Mouse (Mus musculus): ENCODE data around the gene Ube2l3. TPM values are rescaled to one million over a fixed set of nuclear protein-coding genes. Genes with fewer than 3 reads are reported as not detected.

The Ube2l3 gene
- polyA plus RNA-seq, 1 experiment from 2014 or later, result 405 TPM

DNA sequence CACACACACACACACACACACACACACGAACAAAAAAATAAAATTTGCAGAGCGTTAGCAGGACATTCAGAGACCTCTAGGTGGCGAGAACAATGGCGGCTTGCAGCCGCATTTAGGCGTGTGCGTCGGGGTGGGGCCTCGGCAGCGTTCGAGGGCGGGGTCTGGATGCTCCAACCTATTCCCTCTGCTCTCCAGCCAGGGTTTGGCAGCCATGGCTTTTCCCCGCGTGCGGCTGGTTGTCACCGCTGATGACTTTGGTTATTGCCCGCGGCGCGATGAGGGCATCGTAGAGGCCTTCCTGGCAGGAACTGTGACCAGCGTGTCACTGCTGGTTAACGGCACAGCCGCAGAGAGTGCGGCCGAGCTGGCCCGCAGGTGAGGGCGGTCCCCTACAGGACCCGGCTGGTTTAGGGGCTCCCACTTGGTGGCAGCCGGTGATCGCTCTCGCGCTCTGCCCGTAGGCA is 55.6 kb downstream of the Ube2l3 start, which contains the start of gene Ccdc116:
Gene Ccdc116 (minus strand): TSS at position 458 of the 464 bp plus-strand sequence.
- ATAC-seq (ENCODE audit: insufficient read depth, low FRiP score, low TSS enrichment) (peak; percentile 82), DNase-seq (ENCODE audit: low spot score) (peak; percentile 90)
- Histone ChIP-seq H3K4me1 (ENCODE audit: control insufficient read depth, insufficient read depth, low read length) (peaks cover 12% of the 10 kb centered on the region; the same call in 1 of the 2 replicates), H3K9ac (ENCODE audit: low read length) (peak within 1 kb of the TSS; percentile 45), H3K27me3 (ENCODE audit: control insufficient read depth, insufficient read depth, low read length) (peaks cover 13% of the 10 kb centered on the region), H3K36me3 (ENCODE audit: control insufficient read depth, insufficient read depth, low read length) (no peaks in the 10 kb centered on the region; the same call in 1 of the 2 replicates), H3K4me3 (ENCODE audit: low read depth, low read length) (peak within 1 kb of the TSS; percentile 57), H3K4me2 (ENCODE audit: low read depth) (peak within 1 kb of the TSS; percentile 95), H3K9me3 (ENCODE audit: control insufficient read depth, low read length) (no peaks in the 10 kb centered on the region), H3K27ac (ENCODE audit: low read depth, low read length) (no peak within 1 kb of the TSS)
- WGBS, result 0% methylated on average over 34 of the region's 34 CpGs

DNA sequence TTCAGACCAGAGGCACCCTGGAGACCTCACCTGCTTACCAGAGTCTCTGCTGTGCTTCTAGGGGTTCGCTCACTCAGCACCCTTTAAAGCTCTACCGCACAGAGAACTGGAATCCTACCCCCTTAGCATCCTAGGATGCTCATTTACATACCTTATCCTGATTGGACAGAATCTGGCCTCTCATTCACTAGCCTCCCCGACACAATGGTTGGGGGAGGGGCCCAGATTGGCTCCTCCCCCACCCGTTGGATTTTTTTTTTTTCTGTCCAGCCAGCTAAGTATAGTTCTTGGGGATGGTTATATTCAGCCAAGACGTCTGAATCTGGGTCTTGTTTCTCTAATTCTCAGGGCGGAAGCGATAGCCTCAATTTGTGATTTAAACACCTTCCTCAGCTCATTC is 58.1 kb downstream of the Ube2l3 start, which contains the start of gene Ydjc:
Gene Ydjc (plus strand): TSS at position 283 of the 400 bp plus-strand sequence.
- Histone ChIP-seq H3K9ac (ENCODE audit: low read length) (no peak within 1 kb of the TSS), H3K4me3 (ENCODE audit: low read depth, low read length) (no peak within 1 kb of the TSS), H3K27me3 (ENCODE audit: control insufficient read depth, insufficient read depth, low read length) (peaks cover 13% of the 10 kb centered on the region), H3K4me1 (ENCODE audit: control insufficient read depth, insufficient read depth, low read length) (peaks cover 12% of the 10 kb centered on the region; the same call in 1 of the 2 replicates), H3K9me3 (ENCODE audit: control insufficient read depth, low read length) (no peaks in the 10 kb centered on the region), H3K27ac (ENCODE audit: low read depth, low read length) (no peak within 1 kb of the TSS), H3K4me2 (ENCODE audit: low read depth) (no peak within 1 kb of the TSS), H3K36me3 (ENCODE audit: control insufficient read depth, insufficient read depth, low read length) (no peaks in the 10 kb centered on the region)
- ATAC-seq (ENCODE audit: insufficient read depth, low FRiP score, low TSS enrichment), result no peak
- WGBS, result 20% methylated on average over 7 of the region's 7 CpGs
- peak; percentile 48 for DNase-seq (ENCODE audit: low spot score)

- 86% methylated on average over 15 of the region's 15 CpGs for WGBS
- DNase-seq (ENCODE audit: low spot score) (no peak), ATAC-seq (ENCODE audit: insufficient read depth, low FRiP score, low TSS enrichment) (no peak)
- Histone ChIP-seq H3K9ac (ENCODE audit: low read length) (no peak overlapping the region), H3K4me1 (ENCODE audit: control insufficient read depth, insufficient read depth, low read length) (no peaks in the 10 kb centered on the region), H3K36me3 (ENCODE audit: control insufficient read depth, insufficient read depth, low read length) (no peaks in the 10 kb centered on the region), H3K27ac (ENCODE audit: low read depth, low read length) (no peak overlapping the region), H3K4me2 (ENCODE audit: low read depth) (no peak overlapping the region), H3K4me3 (ENCODE audit: low read depth, low read length) (no peak overlapping the region), H3K9me3 (ENCODE audit: control insufficient read depth, low read length) (no peaks in the 10 kb centered on the region), H3K27me3 (ENCODE audit: control insufficient read depth, insufficient read depth, low read length) (no peaks in the 10 kb centered on the region)
Measured at GRCm38 (mm10) chr16:17137355-17137754, 65.1 kb downstream of the Ube2l3 start.

- Histone ChIP-seq H3K4me1 (ENCODE audit: control insufficient read depth, insufficient read depth, low read length) (peaks cover 2% of the 10 kb centered on the region; the same call in 1 of the 2 replicates), H3K27ac (ENCODE audit: low read depth, low read length) (no peak overlapping the region), H3K4me2 (ENCODE audit: low read depth) (peak overlapping the region; percentile 82), H3K4me3 (ENCODE audit: low read depth, low read length) (peak overlapping the region; percentile 69), H3K9ac (ENCODE audit: low read length) (peak overlapping the region; percentile 52; the same call in 1 of the 2 replicates), H3K27me3 (ENCODE audit: control insufficient read depth, insufficient read depth, low read length) (no peaks in the 10 kb centered on the region), H3K36me3 (ENCODE audit: control insufficient read depth, insufficient read depth, low read length) (no peaks in the 10 kb centered on the region), H3K9me3 (ENCODE audit: control insufficient read depth, low read length) (no peaks in the 10 kb centered on the region)
- 44% methylated on average over 7 of the region's 7 CpGs for WGBS
- ATAC-seq (ENCODE audit: insufficient read depth, low FRiP score, low TSS enrichment) (no peak), DNase-seq (ENCODE audit: low spot score) (no peak)
Measured at GRCm38 (mm10) chr16:17132906-17133200, 69.6 kb downstream of the Ube2l3 start.

DNA sequence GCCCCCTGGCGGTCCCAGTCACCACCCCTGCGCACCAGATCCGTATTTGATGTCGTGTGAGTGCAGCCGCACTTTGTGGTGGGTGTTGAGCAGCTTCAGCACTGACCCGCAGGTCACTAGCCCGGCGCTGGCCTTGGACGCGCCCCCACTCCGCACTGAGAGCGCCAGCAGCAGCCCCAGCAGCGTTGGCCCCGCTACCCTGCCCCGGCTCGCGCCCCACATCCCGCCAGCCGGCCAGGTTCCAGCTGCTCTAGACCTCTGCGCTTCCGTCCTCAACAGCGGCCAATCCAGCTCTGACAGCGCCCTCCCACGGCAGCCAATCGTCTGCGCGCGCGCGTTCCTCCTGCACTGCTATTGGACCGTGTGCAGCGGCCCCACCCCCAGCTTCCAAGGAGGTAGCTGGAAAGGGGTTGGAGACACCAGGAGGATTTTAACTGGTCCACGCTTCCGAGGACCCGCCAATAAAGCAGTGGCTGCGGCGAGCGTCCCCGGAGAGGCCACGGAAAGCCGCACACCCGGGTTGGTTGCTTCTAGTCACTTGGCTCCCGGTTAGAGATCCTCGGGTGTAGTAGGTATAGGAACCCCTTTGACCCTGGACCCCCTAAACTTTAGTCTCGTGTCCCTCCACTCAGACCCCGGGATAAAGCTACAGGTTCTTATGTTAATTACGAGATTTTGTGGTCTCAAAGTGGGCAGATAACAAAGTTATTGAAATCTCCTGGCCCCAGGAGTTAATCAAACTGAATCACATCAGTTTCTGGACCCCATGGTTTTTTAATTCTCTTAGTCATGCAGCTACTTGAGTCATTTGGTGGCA is 70.2 kb downstream of the Ube2l3 start, which contains the start of gene Sdf2l1:
Gene Sdf2l1 (minus strand): TSS at position 295 of the 817 bp plus-strand sequence.
- WGBS, result under 1% methylated on average over 47 of the region's 47 CpGs
- peak within 1 kb of the TSS; percentile 76 for H3K27ac ChIP-seq (ENCODE audit: low read depth, low read length)
- ATAC-seq (ENCODE audit: insufficient read depth, low FRiP score, low TSS enrichment), result peak; percentile 99

DNA sequence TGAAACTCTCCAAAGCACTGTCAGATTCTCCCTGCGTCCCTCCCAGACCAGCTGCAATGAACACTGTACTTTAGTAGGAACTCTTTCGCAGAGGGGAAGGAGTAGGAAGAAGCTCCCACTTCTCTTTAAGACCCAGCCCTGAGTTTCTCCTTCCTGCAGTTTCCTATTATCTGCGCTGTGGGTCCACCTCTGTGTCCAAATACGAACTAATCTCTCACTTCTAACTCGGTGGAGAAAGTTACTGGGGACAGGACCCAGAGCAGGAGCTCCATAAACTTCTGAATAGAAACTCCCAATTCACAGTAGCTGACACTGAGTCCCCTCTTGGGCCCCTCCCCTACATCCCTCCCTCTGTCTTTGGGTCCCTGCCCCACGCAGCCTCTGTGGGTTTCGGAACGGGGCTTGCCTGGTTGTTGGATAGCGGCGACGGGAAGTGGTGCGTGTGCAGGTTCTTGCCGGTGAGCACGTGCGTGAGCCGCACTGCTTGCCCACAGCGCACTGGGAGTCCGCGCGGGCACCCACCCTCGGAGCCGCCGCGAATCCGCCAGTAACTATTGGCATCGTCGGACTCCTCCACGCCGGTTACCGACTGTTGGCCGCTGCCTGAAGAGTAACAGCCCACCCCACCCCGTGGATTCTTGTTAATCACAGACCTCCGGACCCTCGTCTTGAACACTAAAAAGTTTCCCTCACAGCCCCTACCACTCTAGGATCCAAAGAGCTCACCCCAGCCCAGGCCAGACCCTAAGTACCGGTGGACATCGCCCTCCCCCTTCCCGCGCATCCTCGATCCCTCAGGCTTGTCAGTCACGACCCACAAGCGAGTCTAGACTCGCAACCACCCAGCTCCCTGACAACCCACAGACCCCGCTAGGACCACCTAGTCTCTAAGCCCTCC is 71.0 kb downstream of the Ube2l3 start:
- DNase-seq (ENCODE audit: low spot score) (peak; percentile 23), ATAC-seq (ENCODE audit: insufficient read depth, low FRiP score, low TSS enrichment) (peak; percentile 86; the same call in 1 of the 2 replicates)

More for the DNA sequence above, 70.2 kb downstream of the Ube2l3 start, which contains the start of gene Sdf2l1:
- peak within 1 kb of the TSS; percentile 75 for H3K9ac ChIP-seq (ENCODE audit: low read length)
- no peaks in the 10 kb centered on the region for H3K27me3 ChIP-seq (ENCODE audit: control insufficient read depth, insufficient read depth, low read length)
- peak within 1 kb of the TSS; percentile 82 for H3K4me2 ChIP-seq (ENCODE audit: low read depth)
- no peaks in the 10 kb centered on the region for H3K36me3 ChIP-seq (ENCODE audit: control insufficient read depth, insufficient read depth, low read length)
- DNase-seq (ENCODE audit: low spot score), result peak; percentile 99
- no peaks in the 10 kb centered on the region for H3K9me3 ChIP-seq (ENCODE audit: control insufficient read depth, low read length)
- H3K4me3 ChIP-seq (ENCODE audit: low read depth, low read length), result peak within 1 kb of the TSS; percentile 69
- peaks cover 2% of the 10 kb centered on the region; the same call in 1 of the 2 replicates for H3K4me1 ChIP-seq (ENCODE audit: control insufficient read depth, insufficient read depth, low read length)

DNA sequence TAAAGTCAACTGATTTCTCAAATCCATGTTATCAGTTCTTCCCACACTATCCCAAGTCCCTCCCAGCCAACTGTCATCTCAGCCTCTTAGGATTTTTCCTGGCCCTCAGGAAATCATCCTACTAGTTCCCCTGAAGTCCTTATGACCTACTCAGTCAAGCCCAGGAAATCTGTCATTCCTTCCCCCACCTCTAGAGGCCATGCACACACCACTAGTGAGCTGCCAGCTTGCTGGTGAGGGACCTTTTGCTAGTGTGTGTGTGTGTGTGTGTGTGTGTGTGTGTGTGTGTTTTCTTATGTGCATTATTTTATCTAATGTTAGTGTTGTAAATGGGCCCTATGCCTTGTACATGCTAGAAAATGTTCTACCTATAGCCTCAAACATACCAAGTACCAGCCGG is 75.2 kb downstream of the Ube2l3 start:
- H3K4me2 ChIP-seq (ENCODE audit: low read depth), result no peak overlapping the region
- no peak for ATAC-seq (ENCODE audit: insufficient read depth, low FRiP score, low TSS enrichment)
- no peaks in the 10 kb centered on the region for H3K27me3 ChIP-seq (ENCODE audit: control insufficient read depth, insufficient read depth, low read length)
- H3K4me1 ChIP-seq (ENCODE audit: control insufficient read depth, insufficient read depth, low read length), result peaks cover 10% of the 10 kb centered on the region
- H3K36me3 ChIP-seq (ENCODE audit: control insufficient read depth, insufficient read depth, low read length), result no peaks in the 10 kb centered on the region
- no peak overlapping the region for H3K9ac ChIP-seq (ENCODE audit: low read length)
- 97% methylated on average over 1 of the region's 1 CpGs for WGBS
- H3K9me3 ChIP-seq (ENCODE audit: control insufficient read depth, low read length), result no peaks in the 10 kb centered on the region
- no peak for DNase-seq (ENCODE audit: low spot score)
- no peak overlapping the region for H3K27ac ChIP-seq (ENCODE audit: low read depth, low read length)
- H3K4me3 ChIP-seq (ENCODE audit: low read depth, low read length), result no peak overlapping the region

More for the DNA sequence above, 71.0 kb downstream of the Ube2l3 start:
- H3K4me1 ChIP-seq (ENCODE audit: control insufficient read depth, insufficient read depth, low read length), result peaks cover 2% of the 10 kb centered on the region; the same call in 1 of the 2 replicates
- H3K36me3 ChIP-seq (ENCODE audit: control insufficient read depth, insufficient read depth, low read length), result no peaks in the 10 kb centered on the region
- H3K9me3 ChIP-seq (ENCODE audit: control insufficient read depth, low read length), result no peaks in the 10 kb centered on the region
- 3% methylated on average over 43 of the region's 43 CpGs for WGBS
- peak overlapping the region; percentile 75 for H3K9ac ChIP-seq (ENCODE audit: low read length)
- H3K27me3 ChIP-seq (ENCODE audit: control insufficient read depth, insufficient read depth, low read length), result no peaks in the 10 kb centered on the region
- peak overlapping the region; percentile 82 for H3K4me2 ChIP-seq (ENCODE audit: low read depth)
- H3K27ac ChIP-seq (ENCODE audit: low read depth, low read length), result peak overlapping the region; percentile 76
- H3K4me3 ChIP-seq (ENCODE audit: low read depth, low read length), result peak overlapping the region; percentile 69

- H3K9me3 ChIP-seq (ENCODE audit: control insufficient read depth, low read length), result no peaks in the 10 kb centered on the region
- under 1% methylated on average over 25 of the region's 25 CpGs for WGBS
- peak within 1 kb of the TSS; percentile 93 for H3K4me2 ChIP-seq (ENCODE audit: low read depth)
- H3K4me3 ChIP-seq (ENCODE audit: low read depth, low read length), result peak within 1 kb of the TSS; percentile 70
- H3K9ac ChIP-seq (ENCODE audit: low read length), result peak within 1 kb of the TSS; percentile 75
- peak within 1 kb of the TSS; percentile 64 for H3K27ac ChIP-seq (ENCODE audit: low read depth, low read length)
- H3K36me3 ChIP-seq (ENCODE audit: control insufficient read depth, insufficient read depth, low read length), result peaks cover 2% of the 10 kb centered on the region; the same call in 1 of the 2 replicates
- DNase-seq (ENCODE audit: low spot score) (peak; percentile 92), ATAC-seq (ENCODE audit: insufficient read depth, low FRiP score, low TSS enrichment) (peak; percentile 96)
- H3K27me3 ChIP-seq (ENCODE audit: control insufficient read depth, insufficient read depth, low read length), result no peaks in the 10 kb centered on the region
- H3K4me1 ChIP-seq (ENCODE audit: control insufficient read depth, insufficient read depth, low read length), result peaks cover 11% of the 10 kb centered on the region; the same call in 1 of the 2 replicates
Measured at GRCm38 (mm10) chr16:17124871-17125520, 77.5 kb downstream of the Ube2l3 start, which contains the start of gene 2610318N02Rik. Gene 2610318N02Rik (minus strand): TSS chr16:17125167.

All from neural tube, embryonic 11.5 days (tissue).